Mouse (Mus musculus): ENCODE data around the gene Kcnmb2.

The Kcnmb2 gene

DNA sequence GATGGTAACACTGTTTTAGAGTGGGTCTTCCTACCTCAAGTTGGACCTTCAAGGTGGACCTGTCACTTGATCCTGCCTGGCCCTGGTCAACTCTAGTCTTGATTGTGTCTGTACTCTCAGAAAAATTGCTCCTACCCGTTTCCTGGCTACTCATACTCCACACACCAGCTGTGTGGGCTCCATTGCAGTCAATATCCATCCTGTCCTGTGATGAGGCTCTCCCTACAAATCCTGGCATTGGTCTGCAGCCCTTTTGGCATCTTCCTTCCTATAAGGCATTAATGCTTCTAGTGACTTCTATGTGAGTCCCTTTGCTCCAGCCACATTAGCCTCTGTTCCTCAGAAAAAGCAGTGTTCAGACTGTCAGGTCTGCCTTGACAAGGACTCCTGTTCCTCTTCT lies 228.4 kb downstream of the Kcnmb2 start:
- in situ Hi-C loops (cut with MboI; ENCODE audit: unreplicated experiment in 2 of 2), result no loop called here

DNA sequence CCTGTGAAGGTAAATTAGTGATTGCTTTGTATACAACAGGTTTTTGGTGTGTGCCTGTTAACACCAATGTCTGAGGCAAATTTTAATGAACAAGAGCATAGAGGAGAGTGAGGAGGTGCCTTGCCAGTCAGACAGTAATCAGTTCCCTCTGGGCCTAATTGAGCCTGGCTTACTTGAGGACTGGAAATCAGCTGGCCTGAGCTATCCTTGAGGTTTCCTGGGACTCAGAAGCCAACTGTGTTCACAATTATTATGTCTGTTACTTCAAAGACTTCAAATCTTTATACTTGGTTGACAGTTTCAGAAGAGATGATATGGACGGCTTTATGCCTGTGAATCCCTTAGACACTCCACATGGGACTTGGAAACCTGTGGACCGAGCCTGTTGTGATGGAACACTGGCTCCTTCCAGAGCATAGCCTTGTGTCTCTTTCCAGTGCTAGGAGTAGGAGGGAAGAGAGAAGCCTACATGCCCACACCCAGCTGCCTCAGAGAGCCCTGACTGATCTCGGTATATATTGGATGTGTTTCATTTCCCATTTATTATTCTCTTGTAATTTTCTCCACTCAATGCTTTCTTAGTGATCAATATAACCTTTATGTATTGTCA lies 230.2 kb downstream of the Kcnmb2 start:
- in situ Hi-C loops (cut with MboI; ENCODE audit: unreplicated experiment in 2 of 2), result no loop called here

DNA sequence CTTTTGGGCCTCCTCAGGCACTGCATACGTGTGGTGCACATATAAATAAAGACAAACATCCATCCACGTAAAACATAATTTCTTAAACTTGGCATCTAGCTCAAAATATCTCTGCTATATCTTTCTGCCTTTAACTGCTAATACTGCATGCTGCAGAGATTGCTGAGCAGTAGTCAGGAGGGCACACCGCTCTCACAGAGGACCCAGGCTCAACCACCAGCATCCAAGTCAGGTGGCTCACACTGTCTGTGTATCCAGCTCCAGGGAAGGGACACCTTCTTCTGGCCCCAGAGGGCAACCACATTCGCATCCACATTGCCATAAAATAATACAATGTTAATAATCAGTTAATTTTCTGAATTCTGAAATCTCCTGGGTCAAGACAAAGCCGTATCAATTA lies 241.9 kb downstream of the Kcnmb2 start:
- in situ Hi-C loops (cut with MboI; ENCODE audit: unreplicated experiment in 2 of 2), result no loop called here

DNA sequence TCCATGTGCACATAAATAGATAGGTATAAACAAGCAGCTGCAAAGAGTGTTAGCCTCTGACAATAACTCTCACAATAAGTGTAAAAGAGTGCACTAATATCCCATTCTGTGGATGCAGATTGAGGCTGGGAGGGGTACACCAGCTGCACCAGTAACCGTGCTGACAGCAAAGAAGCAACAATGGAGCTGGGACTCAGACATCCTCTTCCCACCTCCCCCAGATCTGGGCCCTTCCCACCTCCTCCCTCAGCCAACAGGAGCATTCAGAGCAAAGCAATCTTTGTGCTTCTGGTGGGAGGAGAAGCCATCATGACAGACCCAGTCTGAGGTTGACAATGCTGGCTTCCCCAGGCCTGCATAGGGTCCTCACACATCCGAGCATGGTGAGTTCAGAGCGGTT lies 242.3 kb downstream of the Kcnmb2 start:
- in situ Hi-C loops (cut with MboI; ENCODE audit: unreplicated experiment in 2 of 2), result no loop called here

DNA sequence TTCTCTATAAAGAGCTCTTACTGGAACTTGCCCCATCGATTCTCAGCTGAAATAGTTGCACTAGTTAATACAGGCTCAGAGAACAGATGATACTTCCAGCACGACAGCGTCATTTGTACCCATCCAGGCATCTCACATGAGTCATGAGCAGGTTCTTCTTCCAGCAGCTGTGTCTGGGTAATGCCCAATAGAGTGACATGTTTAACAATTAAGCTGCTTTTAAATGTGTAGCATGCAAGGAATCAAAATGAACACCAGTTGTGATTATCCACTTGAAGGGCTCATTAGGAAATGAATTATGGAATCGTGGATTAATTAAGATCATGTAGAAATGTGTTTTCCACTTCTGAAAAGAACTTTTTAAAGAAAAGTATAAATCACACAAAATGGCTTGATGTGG lies 245.4 kb downstream of the Kcnmb2 start:
- in situ Hi-C loops (cut with MboI; ENCODE audit: unreplicated experiment in 2 of 2), result no loop called here

DNA sequence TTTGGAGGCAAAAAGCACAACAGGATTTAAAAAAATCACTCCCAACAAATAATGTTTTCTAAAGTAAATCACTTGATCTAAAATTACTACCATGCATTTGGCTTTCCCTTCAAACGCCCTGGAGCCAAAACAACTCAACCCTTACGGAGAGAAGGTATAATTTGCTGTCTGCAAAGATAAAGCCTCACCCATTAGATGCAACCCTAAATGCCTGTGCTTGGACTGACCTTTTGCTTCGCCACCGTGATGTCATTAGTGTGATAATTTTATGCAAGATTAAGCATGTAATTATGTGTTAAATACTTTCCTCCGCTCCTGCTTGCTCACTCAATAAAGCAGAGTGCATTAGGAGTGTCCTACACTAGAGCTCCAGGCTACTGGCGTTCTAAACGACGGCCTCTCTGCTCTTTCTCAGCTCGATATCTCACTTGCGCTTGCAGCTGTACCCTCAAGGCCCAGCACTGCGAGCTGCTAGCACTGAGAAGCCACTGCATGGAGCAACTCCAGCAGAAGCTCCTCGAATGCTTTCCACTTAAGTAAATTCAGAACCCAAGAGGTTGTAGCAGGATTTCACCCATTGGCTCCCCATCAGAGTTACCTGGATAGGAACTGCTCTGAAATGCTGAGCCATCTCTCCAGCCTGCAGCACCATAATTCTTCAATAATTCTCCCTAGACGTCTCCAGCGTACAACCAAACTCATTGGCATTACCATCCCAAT lies 247.7 kb downstream of the Kcnmb2 start:
- in situ Hi-C loops (cut with MboI; ENCODE audit: unreplicated experiment in 2 of 2), result no loop called here

DNA sequence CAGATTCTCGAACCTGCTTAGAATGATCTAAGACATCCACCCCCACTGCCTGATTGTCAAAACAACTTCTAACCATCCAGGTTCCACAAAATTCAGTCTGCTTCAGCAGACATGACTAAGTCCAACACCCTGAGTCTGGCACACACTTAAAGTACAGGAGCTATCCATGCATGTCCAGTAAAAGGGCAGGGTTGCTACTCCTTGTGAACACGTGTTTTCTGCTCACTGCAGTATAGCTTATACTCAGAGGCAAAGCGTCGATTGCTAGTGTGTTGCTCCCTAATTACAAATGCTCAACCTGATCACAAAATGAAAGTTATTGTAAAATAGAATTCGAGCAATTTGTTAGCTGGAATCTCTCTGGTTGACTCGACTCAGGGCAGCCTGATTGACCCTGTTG lies 278.2 kb downstream of the Kcnmb2 start:
- in situ Hi-C loops (cut with MboI; ENCODE audit: unreplicated experiment in 2 of 2), result no loop called here

DNA sequence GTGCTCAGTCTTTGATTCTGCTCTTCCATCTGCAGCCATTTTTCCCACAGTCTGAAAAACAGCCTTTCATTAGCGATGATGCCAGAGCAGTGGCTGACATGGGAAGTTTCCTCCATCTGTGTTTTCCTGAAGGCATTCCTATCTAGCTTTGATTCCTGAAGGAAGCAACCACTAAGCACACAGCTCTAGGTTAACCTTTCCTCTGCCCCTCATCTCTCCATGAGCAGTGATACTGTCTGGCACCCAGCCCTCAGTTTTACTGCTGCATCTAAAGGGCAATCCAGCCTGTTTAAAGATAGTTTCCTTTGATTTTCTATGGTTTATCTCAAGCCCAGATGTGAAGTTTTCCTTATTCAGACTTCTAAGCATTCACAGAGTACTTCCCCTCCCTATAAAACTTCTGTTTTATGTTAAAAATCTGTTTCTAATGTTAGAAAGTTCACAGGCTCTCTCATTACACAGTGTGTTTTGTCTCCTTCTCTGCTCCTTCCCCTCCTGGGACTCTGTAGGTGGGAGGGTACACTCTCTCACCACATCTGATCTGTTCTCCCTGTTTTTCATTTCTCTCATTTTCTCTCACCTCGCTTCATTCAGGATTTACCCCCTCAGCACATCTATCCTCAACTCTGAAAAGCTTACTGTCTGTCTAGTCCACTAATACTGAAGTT lies 283.7 kb downstream of the Kcnmb2 start:
- in situ Hi-C loops (cut with MboI; ENCODE audit: unreplicated experiment in 2 of 2), result no loop called here

DNA sequence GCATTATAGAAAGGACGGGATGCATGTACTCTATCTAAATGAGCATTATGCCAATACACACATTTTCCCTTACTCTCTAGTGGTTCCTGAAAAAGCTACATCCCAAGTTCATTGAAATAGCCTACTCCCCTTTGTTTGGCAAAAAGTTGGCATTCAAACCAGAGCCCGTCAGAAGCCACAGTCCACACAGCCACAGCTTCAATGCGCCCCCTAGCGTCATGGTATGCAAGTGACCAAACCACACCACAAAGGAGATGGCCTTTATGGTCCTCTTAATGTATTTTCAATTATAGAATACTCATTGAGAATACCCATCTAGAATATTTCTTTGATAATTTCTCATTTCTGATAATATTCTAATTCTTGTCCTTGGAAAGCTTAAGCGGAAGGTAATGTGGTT lies 286.2 kb downstream of the Kcnmb2 start:
- in situ Hi-C loops (cut with MboI; ENCODE audit: unreplicated experiment in 2 of 2), result no loop called here

DNA sequence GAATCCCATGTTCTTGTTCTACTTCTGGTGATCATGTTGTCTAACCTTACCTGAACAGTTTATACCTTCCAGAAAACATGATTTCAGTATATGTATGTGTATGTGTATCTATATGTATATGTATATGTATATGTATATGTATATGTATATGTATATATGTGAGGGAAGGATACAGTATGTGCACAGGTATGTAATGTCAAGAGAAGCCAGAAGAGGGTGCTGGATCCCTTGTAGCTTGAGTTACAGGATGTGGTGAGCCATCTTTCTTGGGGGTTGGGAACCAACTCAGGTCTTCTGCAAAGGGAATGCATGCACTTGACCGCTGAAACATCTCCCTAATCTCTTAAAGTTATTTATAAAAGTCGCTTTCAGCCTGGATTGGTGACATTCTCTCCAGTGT lies 286.6 kb downstream of the Kcnmb2 start:
- in situ Hi-C loops (cut with MboI; ENCODE audit: unreplicated experiment in 2 of 2), result no loop called here

DNA sequence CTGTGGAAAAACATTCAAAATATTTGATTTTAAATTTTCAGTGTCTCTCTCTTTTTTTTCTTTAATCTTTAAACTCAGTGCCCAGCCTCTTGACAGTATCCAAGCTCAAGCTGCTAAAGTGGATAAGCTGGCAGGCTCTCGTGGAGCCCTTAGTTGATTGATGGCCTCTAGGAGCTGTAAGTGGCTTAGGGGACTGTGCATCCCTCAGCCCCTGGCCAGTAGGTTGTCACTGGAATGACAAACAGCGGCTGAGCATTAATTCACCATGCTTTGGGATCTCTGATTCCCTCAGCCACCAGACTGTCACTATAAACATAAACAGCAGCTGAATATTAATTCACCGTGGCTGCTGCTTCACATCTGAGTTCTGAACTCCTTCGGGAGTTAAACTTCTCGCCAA lies 287.6 kb downstream of the Kcnmb2 start:
- in situ Hi-C loops (cut with MboI; ENCODE audit: unreplicated experiment in 2 of 2), result no loop called here

DNA sequence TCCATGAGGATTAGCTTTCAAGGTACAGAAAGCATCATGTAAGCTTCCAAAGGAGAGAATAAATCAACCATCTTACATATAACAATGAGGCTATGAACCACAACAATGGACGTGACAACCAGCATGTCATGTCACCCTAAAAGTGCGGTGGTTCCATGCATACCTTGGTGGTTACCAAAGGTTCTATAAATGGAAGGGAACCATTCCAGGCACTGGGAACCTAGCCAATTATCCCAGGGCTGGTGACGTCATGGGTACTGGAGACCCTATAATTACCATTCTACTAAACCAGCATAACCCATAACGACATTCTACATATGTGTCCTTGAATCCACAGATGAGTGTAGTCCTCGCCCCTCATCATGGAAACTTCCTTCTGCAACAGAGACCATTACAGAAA lies 291.7 kb downstream of the Kcnmb2 start:
- in situ Hi-C loops (cut with MboI; ENCODE audit: unreplicated experiment in 2 of 2), result no loop called here

DNA sequence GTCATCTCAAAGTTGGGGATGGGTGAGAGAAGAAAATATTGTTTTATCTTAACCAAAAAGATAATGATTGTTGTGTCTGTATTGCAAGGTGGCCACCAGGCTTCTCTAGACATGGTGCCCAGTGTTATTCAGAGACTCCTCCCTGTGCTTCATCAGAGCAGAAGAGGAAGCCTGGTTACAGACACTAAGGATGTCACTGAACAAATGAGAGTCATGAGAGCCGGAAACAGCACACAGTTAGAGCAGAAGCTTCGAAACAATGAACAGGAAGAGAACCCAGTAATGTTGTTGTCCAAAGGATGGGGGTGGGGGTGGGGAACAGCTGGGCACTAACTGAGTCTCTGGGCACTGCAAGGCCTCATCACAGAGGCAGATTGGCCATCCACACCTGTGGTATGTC lies 324.4 kb downstream of the Kcnmb2 start:
- in situ Hi-C loops (cut with MboI; ENCODE audit: unreplicated experiment in 2 of 2), result no loop called here

DNA sequence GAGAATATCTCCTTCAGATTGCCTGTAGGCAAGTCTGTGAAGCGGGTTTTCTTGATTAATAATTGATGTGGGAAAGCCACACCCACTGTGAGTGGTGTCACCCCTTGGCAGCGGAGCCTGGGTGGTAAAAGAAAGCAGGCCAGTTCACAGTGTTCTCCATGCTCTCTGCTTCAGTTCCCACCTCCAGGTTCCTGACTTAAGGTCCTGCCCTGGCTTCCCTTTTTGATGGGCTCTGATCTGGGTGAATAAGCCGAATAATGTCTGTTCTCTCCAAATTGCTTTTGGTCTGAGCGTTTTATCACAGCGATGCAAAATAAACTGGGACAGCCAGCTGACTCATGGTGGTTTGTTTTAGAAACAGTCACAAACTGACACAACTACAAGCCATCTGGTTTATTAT lies 334.5 kb downstream of the Kcnmb2 start:
- in situ Hi-C loops (cut with MboI; ENCODE audit: unreplicated experiment in 2 of 2), result no loop called here

Measured in v-Abl transformed pro-B cells (cell line).